Mouse (Mus musculus) spleen, embryonic (tissue): ENCODE measurements around the gene Miga2.

ENCODE experiments used
- CTCF ChIA-PET: fragments of 350-600 bp; sonication (Branson Sonifier 250); formaldehyde crosslinking; loops from one replicate; lab custom pipeline; 2022; lab: Charles Lee

Miga2 gene

DNA sequence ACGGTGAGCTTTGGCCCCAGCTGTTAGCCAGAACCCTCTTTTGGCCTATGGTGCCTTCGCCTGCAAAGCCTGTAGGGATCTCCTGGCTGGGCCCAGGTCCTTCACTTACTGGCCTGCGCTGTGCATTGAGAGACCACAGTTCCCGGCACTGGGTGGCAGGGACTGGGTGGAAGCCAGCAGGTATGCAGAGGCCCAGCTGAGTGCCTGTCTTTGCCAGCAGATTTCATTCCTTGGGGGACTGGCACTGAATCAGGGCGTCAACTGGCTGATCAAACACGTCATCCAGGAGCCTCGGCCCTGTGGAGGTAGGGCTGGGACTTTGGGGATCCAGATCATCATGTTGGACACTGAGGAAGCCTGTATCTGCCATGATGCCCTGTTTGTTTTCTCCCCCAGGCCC, 31.7 kb downstream of the Miga2 start:
- CTCF ChIA-PET = no interaction called here

DNA sequence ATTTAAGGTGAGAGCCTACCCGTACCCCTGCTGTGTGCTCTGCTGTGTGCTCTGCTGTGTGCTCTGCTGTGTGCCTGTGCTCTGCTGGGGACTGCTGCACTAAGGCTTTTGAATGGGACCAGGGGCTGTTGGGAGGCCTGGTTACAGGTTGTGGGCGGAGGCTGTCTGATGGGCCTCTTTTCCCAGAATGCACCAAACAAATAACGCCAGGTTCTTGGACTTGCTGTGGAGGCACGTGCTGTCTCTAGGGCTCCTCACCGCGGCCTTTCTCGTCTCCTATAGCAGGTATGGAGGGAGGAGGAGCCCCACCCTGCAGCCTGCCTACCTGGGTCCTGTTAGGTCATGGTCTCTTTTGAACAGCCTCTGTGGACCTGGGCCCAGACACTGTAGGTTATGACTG, 32.2 kb downstream of the Miga2 start:
- CTCF ChIA-PET = no interaction called here

DNA sequence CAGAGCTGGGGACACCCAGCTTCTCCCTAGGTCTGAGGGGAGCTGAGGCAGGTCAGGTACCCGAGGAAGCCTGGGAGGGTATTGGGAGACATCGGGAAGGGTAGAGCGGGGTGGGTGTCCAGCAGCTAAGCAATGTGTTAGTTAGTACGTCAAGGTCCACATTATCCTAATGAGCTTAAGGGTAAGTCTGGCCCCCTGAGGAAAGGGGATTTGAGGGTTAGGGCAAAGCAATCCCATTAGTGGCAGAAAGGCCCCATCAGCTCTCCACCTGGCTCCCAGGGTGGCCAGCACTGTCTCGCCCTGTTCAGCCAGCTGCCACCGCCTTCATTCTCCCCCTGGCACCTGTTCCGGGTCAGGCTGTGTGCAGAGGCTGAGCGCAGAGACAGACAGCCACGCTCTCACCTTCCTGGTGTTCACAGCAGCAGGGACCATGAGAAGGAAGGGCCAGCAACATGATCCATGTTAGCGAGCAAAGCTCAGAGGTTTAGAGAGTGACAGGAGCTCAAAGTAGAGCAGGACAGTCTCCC, 34.0 kb downstream of the Miga2 start:
- CTCF ChIA-PET = no interaction called here

DNA sequence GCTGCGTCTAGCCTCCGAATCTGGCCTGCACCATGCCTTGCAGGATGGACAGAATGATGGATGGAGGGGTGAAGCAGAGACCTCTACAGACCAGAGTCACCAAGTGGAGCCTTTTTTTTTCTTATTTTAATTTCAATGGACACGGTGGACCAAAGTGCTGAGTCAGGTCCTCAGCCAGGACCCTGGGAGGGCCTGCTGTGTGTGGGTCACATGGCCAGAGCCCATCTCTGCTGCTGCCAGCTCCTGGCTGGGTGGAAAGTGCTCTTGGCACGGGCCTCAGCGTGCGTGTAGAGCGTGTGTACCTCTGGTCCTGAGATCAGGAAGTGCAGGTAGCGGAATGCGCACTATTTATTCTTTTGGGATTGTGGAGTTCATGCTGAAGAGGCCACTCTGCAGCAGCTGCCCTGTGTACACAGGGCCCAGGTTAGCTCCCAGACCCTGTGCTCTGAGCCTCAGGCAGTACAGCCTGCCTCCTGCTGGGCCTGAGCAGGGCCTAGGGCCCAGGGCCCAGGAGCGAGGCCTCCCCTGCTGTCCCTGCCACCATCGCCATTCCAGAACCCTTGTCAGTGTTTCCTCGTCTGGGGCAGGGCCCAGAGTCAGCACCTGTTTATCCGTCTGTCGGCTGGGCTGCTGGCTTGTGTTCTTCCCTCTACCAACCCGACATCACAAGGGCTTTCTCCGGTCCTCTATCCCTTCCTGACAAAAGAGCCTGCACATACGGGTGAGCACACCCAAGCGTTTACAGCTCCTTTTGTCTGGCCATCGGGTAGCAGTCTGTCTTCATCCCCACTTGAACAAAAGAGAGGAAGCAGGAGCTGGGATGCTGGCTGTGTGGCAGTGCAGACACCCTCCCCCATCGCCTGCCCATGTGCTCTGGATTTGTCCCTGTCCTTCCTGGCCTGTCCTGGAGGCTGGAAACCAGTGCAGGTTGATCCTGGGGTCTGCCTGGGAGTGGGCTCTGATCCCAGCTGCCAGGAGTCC, 35.4 kb downstream of the Miga2 start:
- CTCF ChIA-PET = no interaction called here

DNA sequence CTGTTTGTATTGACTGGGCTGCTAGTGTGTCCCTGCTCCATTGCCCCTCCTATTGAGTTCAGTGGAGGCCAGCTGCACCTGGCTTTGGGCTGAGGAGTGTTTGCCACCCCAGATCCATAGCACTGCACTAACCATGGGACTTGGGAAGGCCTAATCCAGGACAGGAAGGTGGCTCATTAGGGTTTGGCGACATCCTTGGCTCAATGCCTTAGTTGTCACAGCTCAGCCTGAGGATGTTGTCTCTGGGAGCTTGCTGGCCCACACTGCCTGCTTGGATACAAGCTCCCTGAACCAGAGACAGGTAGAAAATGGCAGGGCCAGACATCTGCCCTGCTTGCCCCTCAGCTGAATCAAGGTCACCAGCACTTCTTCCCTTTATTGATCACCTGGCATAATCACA, 37.5 kb downstream of the Miga2 start:
- CTCF ChIA-PET = no interaction called here

DNA sequence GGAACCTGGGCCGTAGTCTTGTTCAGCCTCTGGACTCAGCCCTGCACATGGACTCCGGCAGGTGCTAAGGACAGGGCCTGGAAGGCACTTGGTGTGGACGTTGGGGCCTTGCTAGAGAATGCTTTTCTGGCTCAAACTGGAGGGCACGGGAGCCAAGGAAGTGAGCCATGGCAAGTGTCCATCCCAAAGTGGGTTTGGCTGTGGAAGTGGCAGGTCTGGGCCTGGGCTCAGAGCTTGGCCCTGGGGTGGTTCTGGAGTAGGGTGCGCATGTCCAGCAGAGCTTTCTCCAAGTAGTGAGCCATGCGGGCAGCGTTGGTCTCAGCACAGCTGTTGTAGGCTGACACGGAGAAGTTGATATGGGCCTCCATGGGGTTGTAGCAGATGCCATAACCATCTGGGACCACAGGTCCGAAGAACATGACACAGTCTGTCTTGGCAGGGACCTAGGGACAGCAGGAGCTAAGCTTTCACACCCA, 38.4 kb downstream of the Miga2 start:
- CTCF ChIA-PET = interaction anchor here (0.6 kb wide), 1 partner anchor 1383 kb away, joined by 6 read pairs; no protein-coding TSS in a partner anchor

DNA sequence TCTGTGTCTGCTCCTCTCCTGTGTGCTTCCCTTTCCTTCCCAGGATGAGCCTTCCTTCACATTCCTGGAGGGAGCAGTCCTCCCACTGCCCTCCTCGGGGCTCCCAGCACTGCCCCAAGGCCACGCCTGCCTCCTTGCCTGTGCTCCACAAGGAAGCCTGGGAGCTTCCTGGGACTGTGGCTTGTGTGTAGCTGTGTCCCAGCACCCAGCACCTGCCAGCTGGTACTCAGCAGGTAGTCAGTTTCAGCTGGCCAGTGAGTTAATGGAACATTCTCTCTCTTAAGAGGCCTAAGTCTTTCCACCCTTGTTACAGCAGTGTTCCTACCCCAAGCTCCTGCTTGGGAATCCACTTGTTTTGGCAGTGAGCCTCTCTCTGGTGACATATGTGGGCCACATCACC, 38.8 kb downstream of the Miga2 start:
- CTCF ChIA-PET = interaction anchor here (0.6 kb wide), 1 partner anchor 1382 kb away, joined by 6 read pairs; no protein-coding TSS in a partner anchor

DNA sequence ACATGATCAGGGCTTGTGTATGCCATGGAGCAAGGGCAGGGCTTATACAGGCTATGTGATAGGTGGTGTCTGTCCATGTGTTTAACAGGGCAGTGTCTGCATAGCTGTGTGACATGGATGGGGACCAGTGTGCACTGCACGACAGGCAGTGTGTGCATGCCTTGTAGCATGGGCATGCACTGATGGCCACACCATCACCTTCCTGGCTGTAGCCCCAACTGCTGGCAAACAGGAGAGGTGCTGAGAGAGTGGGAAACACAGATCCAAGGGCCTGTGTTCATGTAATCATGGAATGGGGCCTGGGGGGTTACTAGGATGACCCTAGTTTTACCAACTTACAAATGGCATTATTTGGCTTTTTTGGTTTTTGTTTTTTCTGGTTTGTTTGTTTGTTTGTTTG, 39.8 kb downstream of the Miga2 start:
- CTCF ChIA-PET = no interaction called here

DNA sequence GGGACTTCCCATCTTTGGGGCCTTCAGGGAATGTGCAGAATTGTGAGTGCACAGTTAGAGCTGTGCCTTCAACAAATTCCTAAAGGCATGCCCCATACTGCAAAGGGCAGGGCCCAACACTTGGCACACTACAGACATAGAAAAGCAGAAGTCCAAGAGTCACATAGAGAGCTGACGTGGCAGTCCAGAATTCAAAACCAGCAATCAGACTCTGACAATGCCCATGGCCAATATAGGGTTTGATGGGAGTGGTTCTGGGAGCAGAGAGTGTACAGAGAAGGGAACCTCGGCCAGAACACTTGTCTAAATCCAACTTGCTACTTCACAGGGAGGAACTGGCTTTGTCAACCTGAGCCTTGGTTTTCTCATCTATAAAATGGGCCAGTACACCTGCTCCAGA, 43.2 kb downstream of the Miga2 start:
- CTCF ChIA-PET = no interaction called here

DNA sequence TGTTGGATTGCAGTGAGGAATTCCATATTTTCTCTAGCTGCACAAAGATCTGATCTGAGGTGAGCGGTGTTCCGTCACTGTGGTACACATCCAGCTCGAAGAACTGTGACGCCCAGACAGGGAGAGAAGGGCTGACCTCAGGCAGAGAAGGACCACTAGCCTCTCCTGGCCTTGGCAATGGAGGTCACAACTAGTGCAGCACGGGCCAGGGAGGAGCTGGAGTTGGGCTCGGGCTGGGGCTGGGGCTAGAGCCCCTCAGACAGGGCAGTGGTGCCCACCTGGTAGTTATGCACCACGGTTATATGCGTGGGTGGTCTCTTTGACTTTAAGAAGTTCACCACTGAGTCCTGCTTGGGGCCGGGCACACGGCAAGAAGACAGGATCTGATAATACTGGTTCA, 43.7 kb downstream of the Miga2 start:
- CTCF ChIA-PET = no interaction called here

DNA sequence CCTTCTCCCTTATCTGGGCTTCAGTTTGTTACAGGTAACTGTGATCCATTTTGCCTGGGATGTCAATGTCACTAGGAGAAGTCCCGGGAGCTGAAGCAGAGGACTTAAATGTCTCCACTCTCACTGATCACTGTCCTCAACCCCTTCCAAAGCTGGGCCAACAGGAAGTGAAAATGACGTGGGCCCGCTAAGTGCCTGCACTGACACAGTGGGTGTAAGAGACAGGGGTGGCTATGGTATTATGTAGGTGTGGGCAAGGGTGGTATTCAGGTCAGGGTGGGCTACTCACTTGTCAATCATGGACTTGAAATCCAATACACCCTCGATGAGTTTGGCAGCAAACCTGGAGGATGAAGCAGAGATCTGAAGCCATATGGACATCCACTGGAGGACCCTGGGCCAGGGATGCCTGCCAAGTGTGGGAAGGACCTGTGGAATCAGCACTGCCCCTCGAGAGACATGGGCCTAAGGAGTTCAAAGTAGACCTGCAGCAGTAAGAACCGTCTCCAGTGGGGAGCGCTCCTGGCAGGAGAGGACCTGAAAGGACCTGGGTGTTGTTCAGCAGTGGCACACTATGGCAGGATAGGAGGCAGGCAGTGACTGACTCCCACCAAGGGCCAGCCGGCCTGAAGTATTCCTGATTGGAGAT, 44.5 kb downstream of the Miga2 start:
- CTCF ChIA-PET = no interaction called here

DNA sequence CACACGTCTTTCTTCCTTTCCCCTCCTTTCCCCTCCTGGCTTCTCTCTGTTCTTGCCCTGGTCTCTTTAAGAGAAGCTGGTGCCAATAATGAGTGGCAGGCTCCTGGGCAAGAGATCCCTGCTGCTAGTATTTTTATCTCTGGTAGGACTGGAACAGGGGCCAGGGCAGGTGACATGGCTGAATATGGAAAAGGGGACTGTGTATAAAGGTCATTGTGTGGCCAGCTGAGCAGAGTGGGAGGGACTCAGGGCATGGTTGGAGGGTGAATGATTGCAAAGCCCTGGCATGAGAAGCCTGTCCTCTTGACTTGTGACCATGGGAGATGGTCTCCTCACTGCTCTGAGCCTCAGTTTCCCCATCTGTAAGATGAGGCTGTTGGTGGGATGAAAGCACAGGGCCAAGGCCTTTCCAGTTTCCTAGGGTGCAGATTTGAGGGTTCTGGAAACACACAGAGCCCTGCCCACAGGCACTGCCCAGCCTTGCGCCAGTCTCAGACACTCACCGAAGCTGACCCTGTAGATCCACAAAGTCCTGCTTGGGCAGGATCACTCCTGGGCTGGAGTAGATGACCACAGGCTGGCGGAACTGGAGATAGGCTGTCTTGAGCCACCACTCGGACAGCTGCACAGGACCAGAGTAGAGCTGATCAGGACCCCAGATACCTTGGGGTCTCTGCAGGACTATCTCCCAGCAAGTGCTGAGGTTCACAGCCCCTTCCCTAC, 45.6 kb downstream of the Miga2 start:
- CTCF ChIA-PET = no interaction called here

DNA sequence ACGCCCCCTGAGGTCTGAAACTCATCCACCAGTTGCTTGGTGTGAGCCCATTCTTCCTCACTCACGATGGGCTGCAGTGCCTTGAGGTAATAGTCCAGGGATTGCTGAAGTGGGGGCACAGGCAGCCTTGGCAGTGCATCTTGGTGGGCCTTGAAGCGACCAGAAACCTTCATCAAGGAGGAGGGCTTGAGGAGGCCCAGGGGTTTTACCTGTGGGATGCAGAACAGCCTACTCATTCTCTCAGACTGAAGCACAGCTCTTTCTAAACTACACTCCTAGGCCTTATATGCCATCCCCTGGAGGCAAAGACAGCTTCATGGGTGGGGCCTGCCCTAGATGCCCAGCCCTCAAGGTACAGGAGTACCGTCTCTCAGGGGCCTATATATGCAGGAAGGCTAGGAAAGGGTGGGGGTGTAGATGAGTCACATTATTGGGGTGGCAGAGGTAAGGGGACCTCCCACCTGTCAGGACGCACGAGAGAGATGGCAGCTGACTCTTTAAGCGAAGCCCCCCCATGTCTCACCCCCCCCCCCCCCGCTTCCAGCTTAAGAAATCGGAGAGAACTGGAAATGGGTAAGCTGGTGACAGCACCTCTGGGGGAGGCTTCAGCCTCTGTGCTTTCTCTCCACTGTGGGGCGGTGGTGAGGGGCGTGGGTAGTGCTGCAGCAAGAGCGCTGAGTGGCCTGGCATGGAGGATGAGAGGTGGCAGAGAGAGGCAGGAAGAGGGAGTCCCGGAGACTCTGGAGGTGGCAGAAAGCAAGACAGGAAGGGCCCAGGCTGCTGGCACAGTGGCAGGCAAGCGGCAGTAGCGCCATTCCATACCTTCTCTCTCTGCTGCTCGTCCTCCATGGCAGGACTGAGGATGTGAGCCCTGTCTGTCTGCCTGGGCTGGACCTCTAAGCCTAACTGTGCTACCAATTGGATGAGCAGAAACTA, 49.3 kb downstream of the Miga2 start:
- CTCF ChIA-PET = no interaction called here

DNA sequence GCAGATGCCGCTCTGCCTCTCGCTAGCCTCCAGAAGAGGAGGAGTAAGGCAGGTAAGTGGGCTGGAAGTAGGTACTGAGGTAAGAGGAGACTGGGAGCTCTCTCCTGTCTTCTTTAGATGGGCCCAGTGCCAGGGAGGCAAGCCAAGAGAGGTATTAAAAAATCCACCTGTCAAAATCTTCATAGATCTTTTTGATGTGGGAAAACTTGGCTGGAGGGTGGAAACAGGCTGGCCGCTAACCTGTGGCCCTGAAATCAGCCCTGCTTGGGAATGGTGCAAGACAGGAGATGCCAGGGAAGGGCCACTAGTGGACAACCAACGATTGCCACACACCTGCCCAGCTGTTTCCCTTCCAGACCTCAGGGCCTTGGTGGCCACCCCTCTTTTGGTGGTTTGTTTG, 50.1 kb downstream of the Miga2 start:
- CTCF ChIA-PET = interaction anchor here (0.8 kb wide), 1 partner anchor 16 kb away, joined by 3 read pairs; no protein-coding TSS in a partner anchor

DNA sequence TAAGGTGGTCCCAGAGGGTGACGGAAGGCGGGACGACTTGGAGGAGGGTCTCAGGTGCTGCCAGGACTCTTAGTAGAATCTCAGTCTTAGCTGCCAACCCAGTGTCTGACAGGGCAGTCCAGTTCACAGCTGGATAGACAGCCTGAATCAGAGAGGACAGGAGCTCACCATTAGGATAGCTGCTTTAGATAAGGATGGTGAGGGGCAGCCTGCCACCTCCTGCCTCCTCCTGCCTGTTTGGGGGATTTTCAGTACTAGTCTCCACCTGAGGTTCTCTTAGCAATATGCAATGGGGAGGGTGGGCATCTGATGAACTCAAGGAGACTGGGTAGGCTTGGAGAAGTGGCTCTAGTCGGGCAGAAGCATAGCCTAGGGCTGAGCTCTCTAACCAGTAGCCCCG, 50.6 kb downstream of the Miga2 start:
- CTCF ChIA-PET = interaction anchor here (0.8 kb wide), 1 partner anchor 15 kb away, joined by 3 read pairs; no protein-coding TSS in a partner anchor

DNA sequence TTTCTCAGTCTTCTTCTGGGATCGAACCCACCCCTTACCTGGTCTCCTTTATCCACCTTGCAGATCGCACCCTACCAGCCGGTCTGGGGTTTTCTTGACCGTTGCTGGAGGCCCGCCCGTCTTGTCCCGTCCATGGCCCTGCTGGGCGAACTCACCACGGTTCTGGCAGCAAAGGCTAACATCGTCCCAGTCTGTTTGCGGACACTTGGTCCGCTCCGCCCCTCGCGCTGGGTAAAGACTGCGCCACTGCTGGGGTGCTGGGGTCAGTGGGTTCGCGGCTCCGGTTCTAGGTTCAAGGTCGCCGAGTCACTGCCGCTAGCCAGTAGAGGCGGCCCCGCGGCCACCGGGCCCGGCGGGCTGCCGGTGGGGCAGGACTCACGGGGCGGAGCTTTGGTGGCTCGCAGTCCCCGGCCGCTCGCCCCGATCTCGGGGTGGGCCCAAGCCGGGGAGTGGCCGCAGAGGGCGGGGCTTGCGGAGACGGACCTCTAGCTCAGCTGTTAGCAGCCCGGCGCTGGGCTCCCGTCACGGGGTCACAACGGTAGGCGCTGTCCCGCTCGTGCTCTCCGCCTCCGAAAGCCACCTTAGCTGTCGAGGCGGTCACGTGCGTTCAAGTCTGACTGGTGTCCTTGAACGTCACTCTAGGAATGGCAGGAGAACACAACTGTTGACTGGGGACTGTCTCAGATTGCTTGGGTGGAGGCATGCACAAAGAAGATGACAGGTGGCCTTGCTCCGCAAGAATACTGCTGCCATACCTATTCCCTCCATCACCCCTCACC, 51.3 kb downstream of the Miga2 start, which contains the start of gene Crat:
TSS of gene Crat (minus strand) at position 657 of the 779 bp plus-strand sequence.
- CTCF ChIA-PET = no interaction called here

DNA sequence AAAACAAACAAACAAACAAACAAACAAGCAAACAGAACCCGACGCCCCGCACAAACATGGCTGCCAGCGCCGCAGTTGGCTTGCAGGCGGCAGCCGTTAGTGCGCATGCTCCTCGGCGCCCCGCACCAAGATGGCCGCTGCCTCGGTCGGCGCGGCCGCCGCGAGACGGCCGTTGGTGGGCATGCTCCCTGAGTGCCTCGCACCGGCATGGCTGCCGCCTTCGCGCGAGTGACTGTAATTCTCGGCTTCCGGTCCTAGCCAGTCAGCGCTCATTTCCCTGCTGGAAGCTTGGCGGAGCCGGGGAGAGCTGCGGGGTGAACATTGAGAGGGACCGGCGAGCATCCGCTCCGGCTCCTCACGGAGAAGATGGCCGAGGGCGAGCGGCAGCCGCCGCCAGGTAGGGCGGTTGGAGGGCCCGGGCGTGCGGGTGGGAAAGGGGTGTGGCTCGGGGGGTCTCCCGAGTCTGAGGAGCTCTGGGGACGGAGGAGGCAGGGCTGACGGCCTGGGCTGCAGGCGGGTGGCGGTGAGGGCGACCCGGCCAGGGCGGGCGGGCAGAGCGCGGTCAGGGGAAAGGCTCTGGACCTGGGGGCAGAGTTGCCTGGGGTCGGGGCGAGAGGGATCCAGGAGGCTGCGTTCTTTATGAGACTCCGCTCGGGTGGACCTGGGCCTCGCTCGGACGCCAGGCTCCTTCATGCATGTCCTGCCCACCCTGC, 52.1 kb downstream of the Miga2 start, which contains the start of gene Ptpa:
TSS of gene Ptpa (plus strand) at position 104 of the 713 bp plus-strand sequence.
- CTCF ChIA-PET = no interaction called here

DNA sequence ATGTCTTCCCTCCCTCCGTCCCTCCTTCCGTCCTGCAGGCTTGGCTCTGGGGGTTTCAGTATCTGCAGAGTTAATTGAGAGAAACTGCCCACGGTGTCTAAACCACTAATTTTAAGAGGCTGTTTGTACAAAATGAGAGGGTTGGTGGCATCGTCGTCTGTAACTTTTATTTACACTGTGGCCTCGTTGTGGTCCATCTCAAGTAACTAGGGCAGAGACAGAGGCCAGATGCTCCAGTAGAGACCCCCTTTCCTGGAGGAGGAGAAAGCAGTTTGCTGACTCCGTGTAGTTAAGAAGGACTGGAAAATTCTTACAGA, 52.6 kb downstream of the Miga2 start:
- CTCF ChIA-PET = no interaction called here

DNA sequence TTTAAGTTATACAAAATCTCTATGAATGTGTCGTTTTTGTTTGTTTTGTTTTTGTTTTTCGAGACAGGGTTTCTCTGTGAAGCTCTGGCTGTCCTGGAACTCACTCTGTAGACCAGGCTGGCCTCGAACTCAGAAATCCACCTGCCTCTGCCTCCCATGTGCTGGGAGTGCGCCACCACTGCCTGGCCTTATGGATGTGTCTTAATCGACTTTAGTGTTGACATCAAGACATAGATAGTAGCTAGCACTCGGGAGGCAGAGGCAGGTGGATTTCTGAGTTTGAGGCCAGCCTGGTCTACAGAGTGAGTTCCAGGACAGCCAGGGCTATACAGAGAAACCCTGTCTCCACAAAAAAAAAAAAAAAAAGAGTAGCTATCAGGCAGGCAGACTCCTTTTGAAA, 53.1 kb downstream of the Miga2 start:
- CTCF ChIA-PET = interaction anchor here (0.7 kb wide), 2 partner anchors 30 to 216 kb away, joined by 11 read pairs; no protein-coding TSS in a partner anchor
